In the genomic region with DNA sequence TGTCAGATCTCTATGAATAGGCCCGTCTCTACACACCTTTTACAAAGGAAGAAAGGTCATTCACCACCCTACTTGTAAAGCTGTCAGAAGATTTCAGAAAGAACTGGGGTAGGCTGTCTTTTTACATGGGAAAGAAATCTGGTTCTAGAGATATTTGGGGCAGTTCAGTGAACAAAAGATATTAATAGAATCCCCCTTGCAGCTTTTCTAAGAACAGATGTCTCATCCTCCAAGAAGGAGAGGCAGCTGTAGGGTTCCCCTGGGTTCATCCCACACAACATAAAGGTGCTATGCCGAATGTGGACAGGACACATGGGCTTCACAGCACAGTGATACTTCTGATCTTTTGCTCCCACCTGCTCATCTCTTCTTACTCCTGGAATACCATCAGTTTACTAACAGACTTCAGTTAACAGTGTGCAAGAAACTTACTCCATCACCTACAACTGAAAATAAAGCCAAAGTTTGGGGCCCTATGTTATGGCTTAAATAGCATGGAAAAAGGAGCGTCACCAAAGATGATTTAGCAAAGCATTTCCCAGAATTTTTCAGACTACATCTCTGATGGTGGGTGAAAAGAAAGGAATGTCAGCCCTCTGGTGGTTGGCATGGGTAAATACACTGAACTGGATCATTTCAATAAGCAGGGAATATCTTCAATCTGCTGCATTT, we compare ENCODE assay signal across 9 mouse cellular contexts.
DNase-seq lines count a peak whose midpoint lies in the region; TF ChIP-seq lines count a peak whose summit lies in the region.
"Had no signal": no experiment of that assay in that cellular context is flagged by ENCODE, and none has a peak within 500 bp of the region (broad histone marks: within the 10 kb centered on the region; RNA-seq: fewer than 3 reads in every experiment).

No protein-coding gene starts in this region.

- peak; percentile 24 to 44 for DNase-seq in cerebellum, postnatal 10 days
- DNase-seq in cerebellum, postnatal 4 days (ENCODE audit: low spot score in 2 of 2) = no peak
- DNase-seq in lung, postnatal 10 days = peak; percentile 4
- no peak for DNase-seq in lung, adult 2 months
- DNase-seq in left cerebral cortex, postnatal 14 days (ENCODE audit: low spot score in 2 of 2) = peak; percentile 37 to 63
- DNase-seq in telencephalon, adult 2 months (ENCODE audit: low read depth, low spot score) = peak; percentile 80
- DNase-seq in testis, postnatal 10 days (ENCODE audit: low spot score) = no peak
- DNase-seq in thymus, postnatal 0 days (ENCODE audit: low spot score) = no peak

- WGBS in lung, adult 2 months = 45% methylated on average over 3 of the region's 3 CpGs

- no peak overlapping the region for H3K4me3 ChIP-seq in lung, adult 2 months (replicated peaks; ENCODE audit: extremely low read depth, low read depth, low read length)
- H3K4me3 ChIP-seq: lung, embryonic 15.5 days had no signal

- intact Hi-C loops in left cerebral cortex, postnatal 14 days (cut with DNase I) = loop anchor here (10.0 kb wide), 1 partner anchor 290 kb away; no protein-coding TSS in a partner anchor

- no peak for TF ChIP-seq POLR2A in lung, adult 2 months (IDR thresholded peaks at IDR 0.05; ENCODE audit: borderline replicate concordance, extremely low read depth, low read depth, low read length)

- no peak for TF ChIP-seq CTCF in lung, adult 2 months (IDR thresholded peaks at IDR 0.05; ENCODE audit: insufficient read depth, low read length)

- no peaks in the 10 kb centered on the region for H3K4me1 ChIP-seq in lung, adult 2 months (ENCODE audit: control insufficient read depth, insufficient read depth, low read length)
- H3K4me1 ChIP-seq: lung, embryonic 15.5 days had no signal

Comparison
In these comparisons a context has a peak if more than half of its experiments do, and no peak if none do; other contexts are left out.
1. DNase-seq: peak in cerebellum, postnatal 10 days (2 of 2), lung, postnatal 10 days (single experiment), left cerebral cortex, postnatal 14 days (2 of 2) and telencephalon, adult 2 months (single experiment); none in cerebellum, postnatal 4 days (0 of 2), lung, adult 2 months (single experiment), testis, postnatal 10 days (single experiment) and thymus, postnatal 0 days (single experiment).